Mouse (Mus musculus) lung, embryonic 14.5 days (tissue): ENCODE measurements at regions not wholly inside any gene's neighbourhood (a gene's known extent, or its start where the extent isn't known, plus 50 kb on each side); places are given as distances from the start of the nearest gene placed in this dataset.

ENCODE experiments used
- ATAC-seq: fragments of 200-750 bp; cut with Nextera tagmentation; 2 replicates; pipeline ENCODE4 v1.8.0; 2017; ENCODE audit warnings: mild to moderate bottlenecking, moderate TSS enrichment, moderate library complexity; ENCODE audit not compliant: insufficient read depth
- DNase-seq: peaks from one replicate; pipeline ENCODE4 v3.0.0-alpha.2; 2015
- H3K27ac ChIP-seq: fragments of 300-500 bp; sonication (generic); 2 replicates; pipeline ENCODE4 v1.5.1; 2014; ENCODE audit warnings: low read depth, mild to moderate bottlenecking, moderate library complexity
- H3K27me3 ChIP-seq: fragments of 300-500 bp; sonication (generic); 2 replicates; pipeline ENCODE4 v1.6.1; 2014; ENCODE audit warnings: low read length, control low read depth; ENCODE audit not compliant: insufficient read depth
- H3K36me3 ChIP-seq: fragments of 300-500 bp; sonication (generic); 2 replicates; pipeline ENCODE4 v1.6.1; 2014; ENCODE audit warnings: control low read depth; ENCODE audit not compliant: insufficient read depth
- H3K4me1 ChIP-seq: fragments of 300-500 bp; sonication (generic); 2 replicates; pipeline ENCODE4 v1.6.1; 2014; ENCODE audit warnings: antibody characterized with exemption, control low read depth; ENCODE audit not compliant: insufficient read depth
- H3K4me2 ChIP-seq: fragments of 300-500 bp; sonication (generic); 2 replicates; pipeline ENCODE4 v1.6.1; 2014; ENCODE audit warnings: mild to moderate bottlenecking
- H3K4me3 ChIP-seq: fragments of 300-500 bp; sonication (generic); 2 replicates; pipeline ENCODE4 v1.5.1; 2014; ENCODE audit warnings: low read depth, low read length
- H3K9ac ChIP-seq: fragments of 300-500 bp; sonication (generic); 2 replicates; pipeline ENCODE4 v1.6.1; 2014
- H3K9me3 ChIP-seq: fragments of 300-500 bp; sonication (generic); 2 replicates; pipeline ENCODE4 v1.6.1; 2016; ENCODE audit warnings: low read depth, low read length, control low read depth
- CTCF ChIP-seq: IDR thresholded peaks from 2 replicates; pipeline ENCODE4 v1.5.1; 2016; ENCODE audit warnings: antibody characterized with exemption, low read depth
- WGBS: fragments of 180-500 bp; shearing (Covaris S2); extraction: QIAGEN DNeasy Blood & Tissue Kit; methylation state at CpG from one replicate; pipeline ENCODE4 v1.1.7; 2014; 5-methylcytosine and 5-hydroxymethylcytosine counted together

DNA sequence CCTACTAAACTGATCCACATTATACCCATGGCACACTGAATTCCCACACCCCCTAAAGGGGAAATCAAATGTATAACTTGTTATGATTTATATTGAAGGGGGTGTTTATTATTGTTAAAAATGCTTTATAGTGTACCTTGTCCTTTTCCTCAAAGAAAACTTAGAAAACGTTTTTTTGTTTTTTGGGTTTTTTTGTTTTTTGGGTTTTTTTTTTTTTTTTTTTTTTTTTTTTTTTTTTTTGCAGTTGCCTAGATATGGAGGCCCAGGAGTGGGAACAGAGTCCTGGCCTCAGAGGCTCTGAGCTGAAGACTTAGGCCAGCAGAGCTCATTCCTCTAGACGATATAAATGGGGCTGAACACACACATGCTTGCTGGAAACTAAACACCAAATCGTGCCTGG, 87.3 kb upstream of the Klf14 start:
- Histone ChIP-seq H3K4me1 (no peaks in the 10 kb centered on the region), H3K36me3 (no peaks in the 10 kb centered on the region), H3K27ac (no peak overlapping the region), H3K4me3 (no peak overlapping the region), H3K27me3 (no peaks in the 10 kb centered on the region), H3K9me3 (no peaks in the 10 kb centered on the region), H3K9ac (no peak overlapping the region), H3K4me2 (no peak overlapping the region)
- WGBS: 15% methylated on average over 3 of the region's 3 CpGs
- DNase-seq (no peak), ATAC-seq (no peak)
- TF ChIP-seq CTCF: no peak

DNA sequence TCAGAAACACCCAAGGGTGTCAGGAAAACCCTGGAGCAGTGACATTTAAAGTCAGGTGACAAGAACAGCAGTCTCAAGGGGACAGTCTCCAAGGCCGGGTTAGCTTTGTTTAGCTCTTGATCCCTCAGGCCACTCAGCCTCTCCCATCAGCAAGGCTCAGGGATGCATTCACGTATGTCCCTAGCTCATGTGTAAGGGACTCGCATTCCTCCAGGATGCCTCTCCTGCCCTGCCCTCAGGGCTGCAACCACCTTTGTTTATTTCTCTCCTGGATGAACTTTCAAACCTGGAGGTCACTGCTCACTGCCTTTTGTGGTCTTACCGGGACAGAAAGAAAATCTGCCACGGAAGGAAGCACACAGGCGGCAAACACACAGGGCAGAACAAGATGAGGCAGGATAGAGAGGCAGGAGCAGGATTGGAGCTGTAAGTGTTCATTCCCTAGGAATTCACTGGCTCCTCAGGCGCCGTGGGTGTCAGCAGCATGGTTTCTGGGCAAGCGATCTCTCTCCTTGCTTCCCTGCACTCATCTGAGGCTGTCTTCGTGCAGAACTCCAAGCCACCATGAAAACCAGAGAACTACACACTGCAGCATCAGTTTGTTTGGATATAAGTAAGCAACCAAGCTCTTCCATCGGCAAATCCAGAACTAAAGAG, 90.2 kb upstream of the Klf14 start:
- no peak for ATAC-seq
- DNase-seq: no peak
- no peaks in the 10 kb centered on the region for H3K36me3 ChIP-seq
- H3K4me2 ChIP-seq: no peak overlapping the region
- no peak for TF ChIP-seq CTCF
- H3K9me3 ChIP-seq: no peaks in the 10 kb centered on the region
- no peaks in the 10 kb centered on the region for H3K27me3 ChIP-seq
- WGBS: 40% methylated on average over 11 of the region's 11 CpGs
- H3K9ac ChIP-seq: no peak overlapping the region
- H3K4me3 ChIP-seq: no peak overlapping the region
- H3K4me1 ChIP-seq: no peaks in the 10 kb centered on the region
- H3K27ac ChIP-seq: no peak overlapping the region

DNA sequence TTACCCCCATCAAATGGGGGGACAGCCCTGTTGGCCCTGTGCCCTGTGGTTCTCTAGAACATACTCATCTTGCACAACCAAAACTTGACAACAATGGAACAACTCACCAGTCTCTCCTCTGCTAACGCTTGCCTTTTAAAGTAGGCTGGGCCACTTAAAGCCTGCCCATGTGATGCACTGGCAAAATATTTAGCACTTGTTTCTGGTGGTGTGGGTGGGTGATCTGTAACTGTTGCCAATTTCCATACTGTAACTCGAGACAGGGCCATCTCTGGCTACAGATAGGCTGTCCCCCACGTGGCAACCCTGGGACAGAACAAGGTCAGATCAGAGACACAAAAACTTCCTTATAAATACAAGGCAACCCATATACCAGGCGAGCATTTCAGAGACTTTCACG, 92.0 kb upstream of the Klf14 start:
- Histone ChIP-seq H3K9me3 (no peaks in the 10 kb centered on the region), H3K27ac (no peak overlapping the region), H3K4me3 (no peak overlapping the region), H3K4me1 (no peaks in the 10 kb centered on the region), H3K36me3 (no peaks in the 10 kb centered on the region), H3K27me3 (no peaks in the 10 kb centered on the region), H3K9ac (no peak overlapping the region), H3K4me2 (no peak overlapping the region)
- TF ChIP-seq CTCF: no peak
- DNase-seq (no peak), ATAC-seq (no peak)
- WGBS: 54% methylated on average over 5 of the region's 5 CpGs

DNA sequence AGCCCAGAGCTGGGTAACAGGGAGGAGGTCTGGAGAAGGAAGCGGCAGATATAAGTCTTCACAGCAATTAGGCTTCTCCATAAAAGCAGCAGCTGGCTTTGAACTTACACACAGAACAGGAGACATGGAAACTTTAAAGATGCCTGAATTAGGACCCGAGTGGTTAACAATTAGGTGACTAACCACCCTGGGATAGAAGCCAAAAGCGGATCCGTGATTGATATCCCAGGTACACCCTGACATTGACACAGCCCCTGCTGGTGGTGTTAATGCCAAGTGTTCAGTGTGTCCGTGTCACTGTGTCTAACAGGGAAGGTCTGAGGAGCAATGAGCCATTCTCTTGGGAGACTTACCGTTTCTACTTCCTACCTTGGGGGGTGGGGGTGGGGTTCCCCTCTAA, 92.9 kb upstream of the Klf14 start:
- no peak for DNase-seq

DNA sequence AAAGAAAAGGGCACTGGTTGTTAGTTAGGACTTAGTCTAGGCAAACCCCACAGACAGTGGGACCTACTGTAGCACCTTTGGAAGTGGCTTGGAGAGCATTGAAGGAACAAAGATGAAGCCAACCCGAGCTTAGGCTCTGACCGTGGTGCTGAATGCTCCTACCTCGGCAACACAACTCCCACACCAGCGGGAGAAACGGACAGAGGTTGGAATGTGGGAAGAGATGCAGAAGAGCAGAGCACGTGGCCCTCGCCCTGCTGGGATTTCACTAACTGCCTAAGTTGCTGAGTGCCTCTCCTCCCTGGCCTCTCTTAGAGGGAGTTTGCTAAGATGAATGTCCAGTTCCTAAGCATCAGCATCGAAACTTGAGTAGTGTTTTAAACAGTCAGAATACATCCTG, 94.1 kb upstream of the Klf14 start:
- Histone ChIP-seq H3K4me3 (no peak overlapping the region), H3K9me3 (no peaks in the 10 kb centered on the region), H3K27ac (no peak overlapping the region), H3K9ac (no peak overlapping the region), H3K27me3 (no peaks in the 10 kb centered on the region), H3K4me2 (no peak overlapping the region), H3K4me1 (no peaks in the 10 kb centered on the region; the same call in 1 of the 2 replicates), H3K36me3 (no peaks in the 10 kb centered on the region)
- ATAC-seq (no peak), DNase-seq (peak; percentile 75)
- WGBS: 9% methylated on average over 8 of the region's 8 CpGs
- TF ChIP-seq CTCF: no peak

More for the DNA sequence above, 92.9 kb upstream of the Klf14 start:
- Histone ChIP-seq H3K36me3 (no peaks in the 10 kb centered on the region), H3K4me2 (no peak overlapping the region), H3K9ac (no peak overlapping the region), H3K4me3 (no peak overlapping the region), H3K4me1 (no peaks in the 10 kb centered on the region), H3K27me3 (no peaks in the 10 kb centered on the region), H3K9me3 (no peaks in the 10 kb centered on the region), H3K27ac (no peak overlapping the region)
- no peak for ATAC-seq
- no peak for TF ChIP-seq CTCF
- 71% methylated on average over 6 of the region's 6 CpGs for WGBS

DNA sequence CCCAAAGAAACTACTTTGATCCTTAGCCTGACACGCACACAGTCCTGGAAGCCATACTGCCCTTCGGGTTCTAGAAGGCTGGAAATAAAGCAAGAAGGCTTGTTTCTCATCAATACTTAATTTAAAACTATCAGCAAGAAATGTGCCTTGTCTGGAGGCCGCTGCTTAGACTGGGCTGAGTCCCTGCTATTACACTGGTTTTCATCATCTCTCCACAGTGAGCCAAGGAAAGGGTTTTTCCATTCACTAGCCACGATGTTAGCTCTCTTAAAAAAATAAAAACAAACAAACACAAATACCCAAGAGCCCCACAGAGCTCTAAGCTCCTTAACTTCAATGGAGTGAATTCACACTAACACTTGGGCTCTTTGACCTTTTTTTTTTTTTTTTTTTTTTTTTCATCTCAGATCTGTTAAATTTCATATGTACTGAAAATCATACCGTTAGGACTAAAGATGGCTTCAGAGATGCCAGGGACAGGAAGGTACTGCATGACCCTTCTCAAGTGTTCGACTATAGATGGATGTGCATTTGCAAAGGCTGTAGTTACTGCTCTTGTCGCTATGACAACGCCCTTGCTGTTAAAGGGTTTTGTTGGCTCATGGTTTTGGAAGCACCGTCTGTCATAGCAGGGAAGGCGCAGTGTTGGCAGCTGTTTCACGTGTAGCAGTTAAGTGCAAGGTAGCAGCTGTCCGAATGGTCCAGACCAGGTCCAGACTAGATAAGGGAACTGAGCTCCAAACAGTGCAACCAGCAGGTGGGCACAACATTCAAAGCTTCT, 98.1 kb upstream of the Klf14 start:
- Histone ChIP-seq H3K27me3 (no peaks in the 10 kb centered on the region), H3K36me3 (no peaks in the 10 kb centered on the region), H3K27ac (no peak overlapping the region), H3K4me3 (no peak overlapping the region), H3K9ac (no peak overlapping the region), H3K9me3 (no peaks in the 10 kb centered on the region), H3K4me2 (no peak overlapping the region), H3K4me1 (no peaks in the 10 kb centered on the region; the same call in 1 of the 2 replicates)
- no peak for TF ChIP-seq CTCF
- DNase-seq (no peak), ATAC-seq (no peak)
- WGBS: 62% methylated on average over 12 of the region's 12 CpGs

DNA sequence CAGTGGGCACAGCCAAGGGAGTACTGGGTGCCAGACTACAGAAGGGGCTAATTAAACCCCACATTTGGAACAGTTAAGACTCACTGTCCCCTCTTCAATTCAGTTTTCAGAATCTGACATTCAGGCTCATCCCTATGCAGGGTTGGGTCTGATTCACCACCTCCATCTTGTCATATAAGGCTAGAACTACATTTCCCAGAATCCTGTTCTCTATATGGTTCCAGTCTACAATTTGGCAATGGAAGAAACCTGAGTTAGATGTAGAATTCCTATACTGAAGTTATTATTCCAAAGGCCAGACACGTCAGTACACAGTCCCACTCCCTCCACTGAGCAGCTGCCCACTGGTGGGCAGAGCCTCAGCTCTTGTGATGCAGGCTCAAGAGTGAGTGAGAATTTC, 99.4 kb upstream of the Klf14 start:
- no peak overlapping the region for H3K27ac ChIP-seq
- TF ChIP-seq CTCF: no peak
- no peaks in the 10 kb centered on the region; the same call in 1 of the 2 replicates for H3K4me1 ChIP-seq
- no peak overlapping the region for H3K4me3 ChIP-seq
- ATAC-seq (no peak), DNase-seq (no peak)
- no peaks in the 10 kb centered on the region for H3K27me3 ChIP-seq
- no peaks in the 10 kb centered on the region for H3K36me3 ChIP-seq
- 65% methylated on average over 1 of the region's 1 CpGs for WGBS
- H3K9me3 ChIP-seq: no peaks in the 10 kb centered on the region
- no peak overlapping the region for H3K4me2 ChIP-seq
- no peak overlapping the region for H3K9ac ChIP-seq
